ENCODE assay signal across 11 mouse cellular contexts in genomic region chr5:25160515-25160914, GRCm38 (mm10). TPM values are rescaled to one million over a fixed set of nuclear protein-coding genes. Genes with fewer than 3 reads are reported as not detected.
DNase-seq lines count a peak whose midpoint lies in the region; ATAC-seq and TF ChIP-seq lines count a peak whose summit lies in the region.
"Had no signal": no experiment of that assay in that cellular context is flagged by ENCODE, and none has a peak within 500 bp of the region (broad histone marks: within the 10 kb centered on the region; RNA-seq: fewer than 3 reads in every experiment).

No protein-coding gene starts in this region.

- H3K4me1 ChIP-seq in midbrain, postnatal 0 days (ENCODE audit: insufficient read depth, low read length) = no peaks in the 10 kb centered on the region
- H3K4me1 ChIP-seq in midbrain, embryonic 10.5 days = peaks cover 12% of the 10 kb centered on the region
- 0 out of 2 replicates have a peak, but pooled peaks cover 7% of the 10 kb centered on the region for H3K4me1 ChIP-seq in forebrain, embryonic 15.5 days

- no peak for TF ChIP-seq CTCF in midbrain, postnatal 0 days (IDR thresholded peaks at IDR 0.05)
- TF ChIP-seq CTCF in left cerebral cortex, adult 2 months (IDR thresholded peaks at IDR 0.05) = no peak

- H3K4me2 ChIP-seq in midbrain, postnatal 0 days (ENCODE audit: low read depth, low read length, poor library complexity, severe bottlenecking) = no peak overlapping the region
- H3K4me2 ChIP-seq in forebrain, embryonic 15.5 days (replicated peaks) = no peak overlapping the region

- peak; percentile 65 for DNase-seq in midbrain, postnatal 0 days (ENCODE audit: low spot score)
- DNase-seq in midbrain, embryonic 10.5 days (ENCODE audit: low spot score) = no peak
- DNase-seq in left cerebral cortex, adult 2 months (ENCODE audit: extremely low spot score in 1 of 2, low spot score in 2 of 2) = peak; percentile 29 to 37
- DNase-seq in adrenal gland, postnatal 25 days = no peak
- no peak for DNase-seq in heart, postnatal 25 days (ENCODE audit: low spot score)
- no peak for DNase-seq in ovary, adult 18-20 months (ENCODE audit: low spot score)
- DNase-seq: gastrocnemius, postnatal 10 days; kidney, postnatal 14 days had no signal

- ATAC-seq in midbrain, postnatal 0 days (ENCODE audit: low FRiP score) = no peak
- peak; percentile 77 for ATAC-seq in forebrain, embryonic 15.5 days (replicated peaks)

- no peak overlapping the region for H3K27ac ChIP-seq in midbrain, postnatal 0 days (ENCODE audit: low read depth, low read length)
- H3K27ac ChIP-seq in midbrain, embryonic 10.5 days (replicated peaks) = no peak overlapping the region
- H3K27ac ChIP-seq in forebrain, embryonic 15.5 days (replicated peaks) = no peak overlapping the region
- no peak overlapping the region for H3K27ac ChIP-seq in left cerebral cortex, adult 2 months
- H3K27ac ChIP-seq: macrophage had no signal

- intact Hi-C loops in left cerebral cortex, adult 2 months (cut with DNase I) = loop anchor here (2.0 kb wide), 2 partner anchors 44 to 74 kb away; no protein-coding TSS in a partner anchor
- intact Hi-C loops in heart, postnatal 25 days (cut with DNase I) = loop anchor here (10.0 kb wide), 1 partner anchor 136 kb away; no protein-coding TSS in a partner anchor

- H3K9ac ChIP-seq in midbrain, postnatal 0 days (replicated peaks; ENCODE audit: low read length, poor library complexity, severe bottlenecking) = no peak overlapping the region
- H3K9ac ChIP-seq in forebrain, embryonic 15.5 days (replicated peaks) = no peak overlapping the region

- H3K36me3 ChIP-seq in midbrain, postnatal 0 days (ENCODE audit: insufficient read depth, low read length) = no peaks in the 10 kb centered on the region
- no peaks in the 10 kb centered on the region for H3K36me3 ChIP-seq in midbrain, embryonic 10.5 days
- H3K36me3 ChIP-seq in forebrain, embryonic 15.5 days = no peaks in the 10 kb centered on the region

- WGBS in midbrain, postnatal 0 days = 69% methylated on average over 11 of the region's 11 CpGs
- WGBS in midbrain, embryonic 10.5 days = 87% methylated on average over 11 of the region's 11 CpGs
- WGBS in forebrain, embryonic 15.5 days = 44% methylated on average over 11 of the region's 11 CpGs

- H3K9me3 ChIP-seq in midbrain, postnatal 0 days (ENCODE audit: low read length) = no peaks in the 10 kb centered on the region
- no peaks in the 10 kb centered on the region for H3K9me3 ChIP-seq in midbrain, embryonic 10.5 days (replicated peaks)
- no peaks in the 10 kb centered on the region for H3K9me3 ChIP-seq in forebrain, embryonic 15.5 days

- H3K4me3 ChIP-seq in midbrain, postnatal 0 days (ENCODE audit: low read depth, low read length) = no peak overlapping the region
- H3K4me3 ChIP-seq in midbrain, embryonic 10.5 days = no peak overlapping the region
- H3K4me3 ChIP-seq in forebrain, embryonic 15.5 days = no peak overlapping the region
- no peak overlapping the region for H3K4me3 ChIP-seq in left cerebral cortex, adult 2 months

- no peaks in the 10 kb centered on the region for H3K27me3 ChIP-seq in midbrain, postnatal 0 days (ENCODE audit: insufficient read depth, low read length)
- no peaks in the 10 kb centered on the region for H3K27me3 ChIP-seq in midbrain, embryonic 10.5 days (ENCODE audit: low read depth, poor library complexity, severe bottlenecking)
- H3K27me3 ChIP-seq in forebrain, embryonic 15.5 days = no peaks in the 10 kb centered on the region

RNA-seq across cellular contexts. Expression of gene Galntl5, which starts 20.7 kb away (rescaled TPM):
- not detected in 2 replicates for total RNA-seq in midbrain, postnatal 0 days (2014; rRNA removed)
- not detected in 2 replicates for polyA plus RNA-seq in midbrain, postnatal 0 days (2015; fragmentation: Nextera tagmentation; extraction: Ambion mirVana)
- polyA plus RNA-seq in midbrain, embryonic 10.5 days (2016; fragmentation: Nextera tagmentation; extraction: Ambion mirVana) = 0.12 TPM in 1 of 2 replicates, not detected in the other
- not detected in 2 replicates for polyA plus RNA-seq in forebrain, embryonic 15.5 days (2015; fragmentation: Nextera tagmentation; extraction: Ambion mirVana)
- not detected for total RNA-seq in left cerebral cortex, adult 2 months (2021)
- not detected in 2 replicates for total RNA-seq in adrenal gland, postnatal 25 days (2021)
- not detected for total RNA-seq in heart, postnatal 25 days (2021)
- total RNA-seq: gastrocnemius, postnatal 10 days; MEL had no signal
- polyA plus RNA-seq: macrophage had no signal

Comparison
In these comparisons a context has a peak if more than half of its experiments do, and no peak if none do; other contexts are left out.
1. DNase-seq: peak in midbrain, postnatal 0 days (single experiment) and left cerebral cortex, adult 2 months (2 of 2); none in midbrain, embryonic 10.5 days (single experiment), adrenal gland, postnatal 25 days (single experiment), heart, postnatal 25 days (single experiment) and ovary, adult 18-20 months (single experiment).